Mouse (Mus musculus): ENCODE data around the gene Slco2a1.

DNA sequence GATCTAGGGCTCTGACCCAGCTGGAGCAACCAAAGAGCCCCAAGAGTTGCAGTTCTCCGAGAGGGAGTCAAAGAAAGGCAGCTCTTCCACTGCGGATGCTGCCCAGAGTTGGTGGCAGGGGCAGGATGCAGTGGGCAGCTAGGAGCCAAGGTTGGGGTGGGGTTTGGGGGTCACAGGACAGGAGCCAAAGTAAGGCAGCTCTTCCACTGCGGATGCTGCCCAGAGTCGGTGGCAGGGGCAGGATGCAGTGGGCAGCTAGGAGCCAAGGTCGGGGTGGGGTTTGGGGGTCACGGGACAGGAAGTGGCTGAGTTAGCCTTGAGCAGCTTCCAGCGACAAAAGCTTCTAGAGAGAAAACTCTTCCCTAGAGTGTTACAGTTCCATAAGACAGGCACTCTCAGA lies 65.3 kb downstream of the Slco2a1 start:
- TF ChIP-seq CTCF (IDR thresholded peaks at IDR 0.05; ENCODE audit: low read depth, low read length) (no peak), GATA1 (IDR thresholded peaks at IDR 0.05; ENCODE audit: borderline replicate concordance, low read length) (no peak)
